Mouse (Mus musculus) neural tube, embryonic 13.5 days (tissue): ENCODE data around the gene Shkbp1. TPM values are rescaled to one million over a fixed set of nuclear protein-coding genes. Genes with fewer than 3 reads are reported as not detected.

Experiments
- ATAC-seq: fragments of 200-750 bp; cut with Nextera tagmentation; 2 replicates; pipeline ENCODE4 v1.8.0; 2017; ENCODE audit warnings: low read depth, mild to moderate bottlenecking, moderate TSS enrichment, moderate library complexity
- H3K27ac ChIP-seq: fragments of 300-500 bp; sonication (generic); replicated peaks from 2 replicates; pipeline ENCODE4 v1.5.1; 2015; ENCODE audit warnings: moderate library complexity, mild to moderate bottlenecking, inconsistent platforms
- H3K27me3 ChIP-seq: fragments of 300-500 bp; sonication (generic); 2 replicates; pipeline ENCODE4 v1.6.1; 2015; ENCODE audit warnings: mild to moderate bottlenecking, inconsistent platforms
- H3K36me3 ChIP-seq: fragments of 300-500 bp; sonication (generic); 2 replicates; pipeline ENCODE4 v1.6.1; 2015; ENCODE audit warnings: mild to moderate bottlenecking, inconsistent platforms
- H3K4me1 ChIP-seq: fragments of 300-500 bp; sonication (generic); replicated peaks from 2 replicates; pipeline ENCODE4 v1.6.1; 2015; ENCODE audit warnings: inconsistent platforms
- H3K4me2 ChIP-seq: fragments of 300-500 bp; sonication (generic); 2 replicates; pipeline ENCODE4 v1.6.1; 2015; ENCODE audit warnings: inconsistent platforms, mild to moderate bottlenecking, moderate library complexity
- H3K4me3 ChIP-seq: fragments of 300-500 bp; sonication (generic); 2 replicates; pipeline ENCODE4 v1.5.1; 2015; ENCODE audit warnings: mild to moderate bottlenecking, inconsistent platforms
- H3K9ac ChIP-seq: fragments of 300-500 bp; sonication (generic); 2 replicates; pipeline ENCODE4 v1.6.1; 2015; ENCODE audit warnings: moderate library complexity, mild to moderate bottlenecking, inconsistent platforms
- H3K9me3 ChIP-seq: fragments of 300-500 bp; sonication (generic); 2 replicates; pipeline ENCODE4 v1.6.1; 2016; ENCODE audit warnings: inconsistent platforms
- WGBS: fragments of 180-500 bp; shearing (Covaris S2); methylation state at CpG from one replicate; pipeline ENCODE4 v1.1.7; 2015; 5-methylcytosine and 5-hydroxymethylcytosine counted together
- polyA plus RNA-seq: library from polyadenylated mRNA; unstranded; fragments of >200 nt; fragmentation: Nextera tagmentation; extraction: Ambion mirVana; gene quantifications from 2 replicates; pipeline ENCODE4 v1.2.1, GENCODE M21; 2015

Gene Shkbp1
- polyA plus RNA-seq, 1 experiment from 2014 or later, result 59.6 TPM

DNA sequence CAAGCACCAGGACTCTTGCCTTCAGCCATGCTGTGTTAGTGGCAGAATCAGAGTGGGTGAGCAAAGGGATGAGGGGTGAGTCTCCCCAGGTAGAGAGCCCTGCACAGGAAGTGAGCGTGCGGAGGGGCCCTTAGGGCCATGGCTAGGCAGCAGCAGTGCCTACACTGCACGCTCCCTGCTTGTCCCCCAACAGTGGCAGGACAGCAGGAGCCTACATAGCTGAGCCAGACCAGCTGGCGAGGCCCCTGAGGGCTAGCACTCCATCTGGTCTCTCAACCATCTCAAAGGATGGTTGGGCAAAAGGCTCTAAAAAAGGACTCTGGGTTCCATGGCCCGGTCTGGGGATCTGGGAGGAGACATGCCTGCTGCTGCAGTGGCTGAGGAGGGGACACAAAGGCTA is 28.3 kb upstream of the Shkbp1 start:
- no peaks in the 10 kb centered on the region for H3K4me1 ChIP-seq
- H3K27ac ChIP-seq, result no peak overlapping the region
- H3K36me3 ChIP-seq, result no peaks in the 10 kb centered on the region
- H3K9ac ChIP-seq, result no peak overlapping the region
- no peak overlapping the region for H3K4me3 ChIP-seq
- H3K27me3 ChIP-seq, result peaks cover 34% of the 10 kb centered on the region
- H3K4me2 ChIP-seq, result no peak overlapping the region
- H3K9me3 ChIP-seq, result no peaks in the 10 kb centered on the region
- ATAC-seq, result no peak
- 65% methylated on average over 5 of the region's 5 CpGs for WGBS

DNA sequence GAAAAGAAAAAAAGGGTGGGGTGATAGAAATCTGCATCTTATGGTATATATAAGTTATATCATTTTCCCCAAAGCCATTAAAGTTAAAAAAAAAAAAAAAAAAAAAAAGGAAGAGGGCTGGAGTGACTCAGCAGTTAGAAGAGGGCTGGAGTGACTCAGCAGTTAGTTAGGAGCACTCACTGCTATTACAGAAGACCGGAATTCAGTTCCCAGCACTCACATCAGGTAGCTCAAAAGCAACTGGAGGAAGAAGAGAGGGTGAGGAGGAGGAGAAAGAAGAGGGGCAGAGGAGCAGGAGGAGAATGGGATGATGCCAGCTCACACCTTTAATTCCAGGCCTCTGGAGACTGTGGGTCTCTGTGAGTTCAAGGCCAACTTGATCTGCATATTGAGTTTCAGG is 27.4 kb upstream of the Shkbp1 start:
- H3K9me3 ChIP-seq, result no peaks in the 10 kb centered on the region
- H3K4me3 ChIP-seq, result no peak overlapping the region
- no peak overlapping the region for H3K9ac ChIP-seq
- 78% methylated on average over 1 of the region's 1 CpGs for WGBS
- H3K4me2 ChIP-seq, result no peak overlapping the region
- no peak overlapping the region for H3K27ac ChIP-seq
- no peak for ATAC-seq
- H3K4me1 ChIP-seq, result no peaks in the 10 kb centered on the region
- no peaks in the 10 kb centered on the region for H3K36me3 ChIP-seq
- H3K27me3 ChIP-seq, result peaks cover 43% of the 10 kb centered on the region

DNA sequence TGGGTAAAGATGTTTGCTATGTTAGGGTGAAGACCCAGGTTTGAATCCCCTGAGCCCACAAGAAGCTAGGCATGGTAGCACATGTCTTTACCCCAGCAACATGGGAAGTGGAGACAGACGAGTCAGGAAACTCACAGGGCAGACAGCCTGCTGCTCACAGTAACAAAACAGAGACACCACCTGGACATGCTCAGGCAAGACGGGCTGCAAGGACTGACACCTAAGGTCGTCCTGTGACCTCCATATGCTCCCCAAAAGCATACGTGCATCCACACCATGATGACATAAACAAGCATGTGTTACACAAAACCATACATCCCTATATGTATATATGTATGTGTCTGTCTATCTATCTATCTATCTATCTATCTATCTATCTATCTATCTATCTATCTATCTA is 25.7 kb upstream of the Shkbp1 start:
- H3K27me3 ChIP-seq, result peaks cover 51% of the 10 kb centered on the region
- ATAC-seq, result no peak
- no peak overlapping the region for H3K4me2 ChIP-seq
- H3K4me1 ChIP-seq, result no peaks in the 10 kb centered on the region
- H3K9me3 ChIP-seq, result no peaks in the 10 kb centered on the region
- no peak overlapping the region for H3K27ac ChIP-seq
- WGBS, result 60% methylated on average over 4 of the region's 4 CpGs
- no peak overlapping the region for H3K4me3 ChIP-seq
- no peak overlapping the region for H3K9ac ChIP-seq
- H3K36me3 ChIP-seq, result no peaks in the 10 kb centered on the region

DNA sequence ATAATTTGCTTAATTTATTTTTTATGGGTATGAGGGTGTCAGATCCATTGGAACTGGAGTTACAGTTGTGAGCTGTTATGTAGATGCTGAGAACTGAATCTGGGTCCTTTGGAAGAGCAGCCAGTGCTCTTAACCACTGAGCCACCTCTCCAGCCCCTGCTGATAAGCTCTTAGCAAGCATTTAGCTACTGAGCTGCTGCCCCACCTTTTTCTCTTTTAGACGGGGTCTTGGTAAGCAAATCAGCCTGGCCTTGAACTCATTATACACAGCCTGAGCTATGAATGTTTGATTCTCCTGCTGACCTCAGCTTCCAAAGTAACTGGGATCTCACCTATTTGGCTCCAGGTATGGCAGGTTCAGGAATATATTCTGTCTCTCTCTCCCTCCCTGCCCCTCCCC is 25.2 kb upstream of the Shkbp1 start:
- WGBS, result 29% methylated on average over 1 of the region's 1 CpGs
- H3K9ac ChIP-seq, result no peak overlapping the region
- ATAC-seq, result no peak
- no peak overlapping the region for H3K27ac ChIP-seq
- H3K27me3 ChIP-seq, result peaks cover 56% of the 10 kb centered on the region
- no peak overlapping the region for H3K4me3 ChIP-seq
- no peaks in the 10 kb centered on the region for H3K4me1 ChIP-seq
- H3K9me3 ChIP-seq, result no peaks in the 10 kb centered on the region
- H3K36me3 ChIP-seq, result no peaks in the 10 kb centered on the region
- no peak overlapping the region for H3K4me2 ChIP-seq

DNA sequence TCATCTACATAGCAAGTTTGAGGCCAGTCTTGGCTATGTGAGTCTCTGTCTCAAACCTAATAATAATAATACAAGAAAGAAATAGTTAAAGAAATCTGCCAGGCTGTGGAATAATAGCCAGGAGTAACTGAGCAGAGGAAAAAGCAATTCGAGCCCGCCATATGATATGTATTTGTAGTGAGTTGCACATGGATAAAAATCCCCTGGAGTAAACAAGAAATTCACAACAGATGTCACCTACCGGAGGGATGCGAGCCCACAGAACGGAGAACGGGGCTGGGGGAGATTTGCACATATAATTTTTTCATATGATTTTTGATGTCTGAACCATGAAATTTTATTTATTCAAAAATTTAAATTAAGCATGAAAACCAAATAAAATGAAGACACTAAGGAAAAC is 24.0 kb upstream of the Shkbp1 start:
- WGBS, result 78% methylated on average over 6 of the region's 6 CpGs
- no peak overlapping the region for H3K4me3 ChIP-seq
- no peaks in the 10 kb centered on the region for H3K36me3 ChIP-seq
- H3K9ac ChIP-seq, result no peak overlapping the region
- no peaks in the 10 kb centered on the region for H3K9me3 ChIP-seq
- no peak overlapping the region for H3K27ac ChIP-seq
- no peaks in the 10 kb centered on the region for H3K4me1 ChIP-seq
- peaks cover 62% of the 10 kb centered on the region for H3K27me3 ChIP-seq
- ATAC-seq, result no peak
- H3K4me2 ChIP-seq, result no peak overlapping the region

DNA sequence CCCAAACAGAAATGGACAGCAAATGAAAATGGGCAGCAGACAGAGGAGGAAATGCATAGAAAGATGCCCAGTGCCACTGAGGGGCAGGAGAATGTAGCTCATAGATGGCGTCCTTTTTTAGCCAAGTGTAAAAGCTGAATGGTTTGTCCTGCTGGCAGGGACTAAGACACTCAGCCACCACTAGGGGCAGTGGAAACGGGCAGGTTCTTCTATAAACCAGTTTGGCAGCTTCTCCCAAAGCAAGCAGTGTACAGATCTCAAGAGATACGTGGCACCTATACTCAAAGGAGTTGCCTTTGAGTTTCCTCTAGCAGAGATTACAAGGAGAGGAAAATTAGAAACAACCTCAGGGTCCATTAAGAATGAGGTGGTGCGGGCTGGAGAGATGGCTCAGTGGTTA is 22.6 kb upstream of the Shkbp1 start:
- H3K4me1 ChIP-seq, result no peaks in the 10 kb centered on the region
- 27% methylated on average over 4 of the region's 4 CpGs for WGBS
- no peak overlapping the region for H3K4me2 ChIP-seq
- no peaks in the 10 kb centered on the region for H3K9me3 ChIP-seq
- no peak overlapping the region for H3K4me3 ChIP-seq
- ATAC-seq, result no peak
- H3K9ac ChIP-seq, result no peak overlapping the region
- H3K36me3 ChIP-seq, result no peaks in the 10 kb centered on the region
- H3K27ac ChIP-seq, result no peak overlapping the region
- peaks cover 70% of the 10 kb centered on the region for H3K27me3 ChIP-seq

DNA sequence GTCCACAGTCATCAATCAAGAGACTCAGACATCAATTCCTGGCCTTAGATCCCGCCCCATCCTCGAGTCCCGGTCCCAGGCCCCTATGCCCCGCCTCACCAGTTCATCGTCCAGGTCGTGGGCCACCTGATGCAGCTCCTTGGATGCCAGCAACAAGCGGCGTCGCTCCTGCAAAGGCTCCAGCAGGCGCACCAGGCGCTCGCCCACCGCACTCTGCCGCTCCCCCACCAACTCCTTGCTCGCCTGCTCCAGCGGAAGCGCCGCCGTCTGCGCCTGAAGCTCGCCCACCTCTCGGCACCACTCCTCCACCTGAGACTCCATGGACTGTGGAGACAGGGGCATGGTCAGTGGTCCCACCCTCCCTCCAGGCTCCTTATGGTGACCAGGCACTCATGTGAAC is 19.5 kb upstream of the Shkbp1 start:
- ATAC-seq, result no peak
- H3K9me3 ChIP-seq, result peaks cover 2% of the 10 kb centered on the region; the same call in 1 of the 2 replicates
- 2% methylated on average over 22 of the region's 22 CpGs for WGBS
- H3K4me1 ChIP-seq, result peaks cover 5% of the 10 kb centered on the region
- H3K27me3 ChIP-seq, result peaks cover 94% of the 10 kb centered on the region
- H3K4me2 ChIP-seq, result peak overlapping the region; percentile 9; the same call in 1 of the 2 replicates
- H3K27ac ChIP-seq, result no peak overlapping the region
- H3K9ac ChIP-seq, result no peak overlapping the region
- peaks cover 2% of the 10 kb centered on the region for H3K36me3 ChIP-seq
- H3K4me3 ChIP-seq, result no peak overlapping the region; the same call in 1 of the 2 replicates

DNA sequence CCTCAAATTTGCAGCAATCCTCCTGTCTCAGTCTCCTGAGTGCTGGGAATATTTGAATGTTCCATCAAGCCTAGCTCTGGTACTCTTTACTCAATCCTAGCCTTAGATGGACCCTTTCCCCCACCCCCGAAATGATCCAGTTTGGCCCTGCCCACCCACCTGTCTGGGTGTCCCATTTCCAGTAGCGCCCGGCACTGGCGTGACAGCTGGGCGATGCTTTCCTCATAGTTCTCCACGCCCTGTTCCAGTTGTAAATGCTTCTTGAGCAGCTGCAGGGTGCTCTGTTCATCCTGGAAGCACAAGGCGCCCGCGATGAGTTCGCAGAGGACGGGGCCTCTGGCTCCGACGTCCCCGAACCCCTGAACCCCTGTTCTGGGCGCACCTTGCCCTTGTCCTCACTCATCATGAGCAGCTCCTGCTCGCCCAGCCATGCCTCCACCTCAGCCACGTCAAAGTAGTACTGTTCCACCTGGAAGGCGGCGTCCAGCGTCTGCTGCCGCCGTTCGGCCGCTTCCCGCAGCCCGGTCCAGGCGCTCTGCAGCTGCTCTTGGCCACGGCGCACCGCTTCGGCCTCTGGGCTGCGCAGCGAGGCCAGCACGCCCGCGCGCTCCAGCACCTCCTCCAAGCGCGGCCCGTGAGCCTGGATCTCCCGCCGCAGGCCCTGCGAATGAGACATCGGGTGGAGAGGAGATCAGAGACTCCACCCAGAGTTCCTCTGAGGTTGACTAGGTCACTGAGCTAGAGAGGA is 16.1 kb upstream of the Shkbp1 start:
- 5% methylated on average over 44 of the region's 44 CpGs for WGBS
- H3K36me3 ChIP-seq, result peaks cover 14% of the 10 kb centered on the region
- peaks cover 98% of the 10 kb centered on the region for H3K27me3 ChIP-seq
- H3K9me3 ChIP-seq, result peaks cover 8% of the 10 kb centered on the region
- peak overlapping the region; percentile 34 for H3K4me2 ChIP-seq
- no peak overlapping the region for H3K27ac ChIP-seq
- peak overlapping the region; percentile 38; the same call in 1 of the 2 replicates for H3K9ac ChIP-seq
- peaks cover 12% of the 10 kb centered on the region for H3K4me1 ChIP-seq
- no peak for ATAC-seq
- no peak overlapping the region; the same call in 1 of the 2 replicates for H3K4me3 ChIP-seq

DNA sequence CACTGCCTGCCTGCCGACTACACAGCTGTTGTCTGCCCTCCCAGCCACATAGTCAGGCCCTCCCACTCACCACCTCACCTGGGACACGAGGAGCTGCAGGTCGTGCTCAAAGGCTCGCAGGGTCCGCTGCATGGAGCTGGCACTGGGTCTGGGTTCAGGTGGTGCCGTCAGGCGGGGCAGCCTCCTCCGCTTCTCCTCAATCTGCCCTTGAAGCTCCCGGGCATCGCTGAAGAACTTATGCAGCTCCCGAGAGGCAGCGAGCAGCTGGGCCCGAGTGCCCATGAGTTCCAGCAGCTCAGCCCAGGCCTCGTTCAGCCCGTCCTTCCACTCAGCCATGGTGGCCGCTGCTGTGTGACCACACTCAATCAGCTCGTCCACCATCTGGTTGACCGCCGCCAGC is 13.3 kb upstream of the Shkbp1 start:
- peaks cover 15% of the 10 kb centered on the region for H3K4me1 ChIP-seq
- peaks cover 14% of the 10 kb centered on the region for H3K36me3 ChIP-seq
- 80% methylated on average over 19 of the region's 19 CpGs for WGBS
- no peak overlapping the region for H3K9ac ChIP-seq
- ATAC-seq, result no peak
- H3K27me3 ChIP-seq, result peaks cover 100% of the 10 kb centered on the region
- no peak overlapping the region for H3K4me2 ChIP-seq
- H3K27ac ChIP-seq, result no peak overlapping the region
- H3K9me3 ChIP-seq, result peaks cover 8% of the 10 kb centered on the region
- H3K4me3 ChIP-seq, result no peak overlapping the region

DNA sequence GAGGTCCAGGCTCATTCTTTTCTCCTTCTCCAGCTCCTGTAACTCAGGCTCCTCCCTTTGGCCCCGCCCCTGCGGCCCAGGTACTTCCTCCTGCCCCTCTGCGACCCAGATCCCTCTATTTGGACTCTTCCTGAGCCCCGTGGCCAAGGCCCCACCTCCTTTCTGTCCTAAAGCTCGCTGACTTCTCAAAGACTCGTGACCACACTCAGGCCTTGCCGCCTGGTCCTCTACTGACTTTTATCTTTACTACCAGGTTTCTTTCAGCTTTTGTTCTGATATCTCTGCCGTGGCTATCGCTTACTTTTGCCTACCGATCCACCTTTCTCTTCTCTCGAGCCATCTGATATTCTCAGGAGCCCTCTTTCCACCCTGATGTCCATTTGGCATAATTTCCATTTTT is 12.2 kb upstream of the Shkbp1 start:
- Histone ChIP-seq H3K9me3 (peaks cover 8% of the 10 kb centered on the region), H3K9ac (peak overlapping the region; percentile 32; the same call in 1 of the 2 replicates), H3K4me1 (peaks cover 16% of the 10 kb centered on the region), H3K4me2 (peak overlapping the region; percentile 7; the same call in 1 of the 2 replicates), H3K27me3 (peaks cover 100% of the 10 kb centered on the region), H3K36me3 (peaks cover 14% of the 10 kb centered on the region), H3K27ac (no peak overlapping the region), H3K4me3 (no peak overlapping the region)
- 11% methylated on average over 11 of the region's 11 CpGs for WGBS
- no peak for ATAC-seq

DNA sequence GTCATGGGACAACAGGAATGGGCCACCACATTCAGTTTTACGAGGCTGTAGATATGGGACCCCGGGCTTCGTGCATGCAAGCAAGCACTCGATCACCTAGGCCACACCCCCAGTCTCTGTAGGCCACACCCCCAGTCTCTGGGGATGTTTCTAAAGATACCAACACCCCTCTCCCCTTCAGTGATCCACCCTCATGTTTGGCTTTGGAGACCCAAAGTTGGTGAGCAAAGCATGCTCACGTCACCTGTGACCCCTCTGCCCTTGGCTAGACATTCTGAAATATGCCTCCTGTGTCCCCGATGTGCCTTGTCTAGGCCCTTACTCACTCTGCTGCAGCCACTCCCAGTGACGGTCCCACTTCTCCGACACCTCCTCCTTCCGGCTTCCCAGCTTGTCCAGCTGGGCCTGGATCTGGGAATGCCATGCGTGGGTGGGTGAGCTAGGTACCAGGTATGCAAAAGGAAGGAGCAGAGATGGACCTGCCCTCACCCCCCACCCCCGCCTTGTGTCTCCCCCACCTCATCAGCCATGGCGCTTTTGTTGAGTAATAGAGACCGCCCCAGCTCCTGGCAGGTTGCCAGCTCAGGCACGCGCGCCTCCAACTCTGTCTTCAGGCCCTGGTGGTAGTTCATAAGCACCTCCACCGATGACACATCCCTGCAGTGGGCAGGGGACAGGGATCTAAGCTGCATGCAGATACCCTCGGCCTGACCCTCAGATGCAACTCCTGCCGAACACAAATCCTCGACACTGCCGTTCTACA is 10.4 kb upstream of the Shkbp1 start:
- 36% methylated on average over 21 of the region's 21 CpGs for WGBS
- Histone ChIP-seq H3K4me3 (no peak overlapping the region), H3K9me3 (peaks cover 8% of the 10 kb centered on the region), H3K27ac (no peak overlapping the region), H3K36me3 (peaks cover 14% of the 10 kb centered on the region), H3K27me3 (peaks cover 92% of the 10 kb centered on the region), H3K4me1 (peaks cover 11% of the 10 kb centered on the region; the same call in 1 of the 2 replicates), H3K4me2 (no peak overlapping the region), H3K9ac (no peak overlapping the region)
- ATAC-seq, result no peak

DNA sequence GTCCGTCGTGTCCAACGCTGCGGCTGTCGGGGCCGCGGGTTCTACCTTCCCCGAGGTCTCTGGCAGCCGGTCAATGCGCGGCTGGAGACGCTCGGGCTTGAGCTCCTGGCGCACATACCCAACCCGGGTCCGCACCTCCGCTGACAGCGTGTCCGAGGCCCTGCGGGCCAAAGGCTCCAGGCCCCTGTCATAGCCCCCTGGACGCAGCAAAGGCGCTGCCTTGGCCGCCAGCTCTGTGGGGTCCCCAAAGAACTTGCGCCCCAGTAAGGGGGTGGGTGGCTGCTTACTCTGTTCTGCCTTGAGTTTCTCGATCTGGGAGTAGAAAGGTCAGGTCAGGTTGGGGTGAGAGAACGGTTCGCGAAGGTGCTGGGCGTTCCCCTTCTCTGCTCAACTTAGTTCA is 8.6 kb upstream of the Shkbp1 start:
- no peak overlapping the region for H3K9ac ChIP-seq
- H3K27me3 ChIP-seq, result peaks cover 80% of the 10 kb centered on the region
- ATAC-seq, result no peak
- H3K4me1 ChIP-seq, result peaks cover 16% of the 10 kb centered on the region
- no peaks in the 10 kb centered on the region for H3K9me3 ChIP-seq
- H3K4me3 ChIP-seq, result no peak overlapping the region
- 3% methylated on average over 29 of the region's 29 CpGs for WGBS
- H3K36me3 ChIP-seq, result 0 out of 2 replicates have a peak, but pooled peaks cover 5% of the 10 kb centered on the region
- H3K4me2 ChIP-seq, result no peak overlapping the region
- H3K27ac ChIP-seq, result no peak overlapping the region
